Mouse (Mus musculus) liver, embryonic 14.5 days (tissue): ENCODE results near the gene Abcd2.

Source experiments
- CTCF ChIP-seq: IDR thresholded peaks from 2 replicates; pipeline ENCODE4 v1.5.1; 2016; ENCODE audit warnings: antibody characterized with exemption, low read depth, control low read depth
- EP300 ChIP-seq: IDR thresholded peaks from 2 replicates; pipeline ENCODE4 v1.6.1; 2016; ENCODE audit warnings: antibody characterized with exemption, low read depth

DNA sequence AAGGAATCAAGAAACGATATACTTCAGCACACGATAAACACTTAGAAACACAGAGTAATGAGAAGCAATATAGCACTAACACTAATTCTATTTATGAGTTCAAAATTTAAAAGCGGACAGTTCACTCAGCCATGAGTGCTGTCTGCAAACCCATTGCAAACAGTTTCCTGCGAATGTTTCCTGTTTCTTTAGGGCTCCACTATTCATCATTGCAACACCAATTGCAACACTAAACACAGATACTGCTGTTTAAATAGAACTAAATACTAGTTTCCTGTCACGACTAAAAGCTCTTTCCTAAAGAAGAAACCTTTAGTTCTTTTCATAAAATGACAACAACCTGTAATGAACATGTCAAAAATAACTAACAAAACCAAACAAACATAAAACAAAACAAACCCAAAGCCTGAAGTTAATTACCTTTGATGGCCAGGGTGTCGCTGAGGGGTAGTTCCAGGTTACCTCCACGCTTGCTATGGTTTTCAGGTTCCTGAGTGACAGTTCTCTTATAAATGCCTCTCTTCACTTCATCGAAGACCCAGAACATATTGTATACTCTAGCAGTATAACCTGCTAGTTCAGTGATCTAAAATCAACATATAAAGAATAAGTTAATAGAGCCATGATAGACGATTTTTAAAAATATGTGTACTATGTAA, 12.8 kb downstream of the Abcd2 start:
- TF ChIP-seq CTCF (no peak), EP300 (no peak)
